Mouse (Mus musculus): ENCODE measurements at regions not wholly inside any gene's neighbourhood (a gene's known extent, or its start where the extent isn't known, plus 50 kb on each side); places are given as distances from the start of the nearest gene placed in this dataset.

DNA sequence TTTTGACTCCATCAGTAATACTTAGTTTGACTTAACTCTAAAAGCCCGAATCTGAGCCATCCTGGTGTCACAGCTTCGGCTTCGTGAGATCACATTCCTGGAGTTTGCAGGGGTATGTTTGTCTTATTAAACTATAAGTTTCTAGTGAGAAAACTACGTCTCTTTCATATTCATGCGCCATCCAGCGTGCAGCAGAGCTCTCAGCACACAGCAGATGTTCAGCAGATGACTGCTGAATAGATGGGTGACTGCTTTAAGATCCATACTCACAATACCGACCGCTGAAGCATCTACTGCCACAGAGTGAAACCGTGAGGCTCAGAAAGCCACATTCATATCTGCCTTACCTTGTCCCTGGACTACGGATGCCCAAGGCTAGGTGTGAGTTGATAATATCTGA, 403.8 kb upstream of the Slc30a5 start:
- TF ChIP-seq GATA1 (IDR thresholded peaks at IDR 0.05; ENCODE audit: low read length) (no peak), TAL1 (IDR thresholded peaks at IDR 0.05; ENCODE audit: low read length) (no peak)
